Comparison of ENCODE assay signal across 8 mouse cellular contexts in genomic region chr4:128884711-128885095, GRCm38 (mm10). TPM values are rescaled to one million over a fixed set of nuclear protein-coding genes. Genes with fewer than 3 reads are reported as not detected.
DNase-seq lines count a peak whose midpoint lies in the region; ATAC-seq and TF ChIP-seq lines count a peak whose summit lies in the region.

No protein-coding gene starts in this region.

- H3K9ac ChIP-seq in kidney, embryonic 16.5 days (replicated peaks; ENCODE audit: low read length): no peak overlapping the region
- peak overlapping the region; percentile 95 for H3K9ac ChIP-seq in neural tube, embryonic 13.5 days

- no peak overlapping the region for H3K27ac ChIP-seq in kidney, embryonic 16.5 days (ENCODE audit: low read length)
- no peak overlapping the region for H3K27ac ChIP-seq in kidney, adult 2 months (ENCODE audit: insufficient read depth, low read depth, low read length)
- peak overlapping the region; percentile 83; the same call in 1 of the 2 replicates for H3K27ac ChIP-seq in forebrain, embryonic 10.5 days
- no peak overlapping the region for H3K27ac ChIP-seq in limb, embryonic 10.5 days
- H3K27ac ChIP-seq in neural tube, embryonic 13.5 days (replicated peaks): peak overlapping the region; percentile 89

- peak overlapping the region; percentile 73 for H3K4me3 ChIP-seq in kidney, embryonic 16.5 days (ENCODE audit: low read length)
- no peak overlapping the region for H3K4me3 ChIP-seq in kidney, adult 2 months (ENCODE audit: insufficient read depth, low read depth, low read length)
- H3K4me3 ChIP-seq in forebrain, embryonic 10.5 days: peak overlapping the region; percentile 87
- peak overlapping the region; percentile 91 for H3K4me3 ChIP-seq in limb, embryonic 10.5 days
- peak overlapping the region; percentile 83 for H3K4me3 ChIP-seq in neural tube, embryonic 13.5 days

- DNase-seq in kidney, adult 2 months: no peak
- DNase-seq in forebrain, embryonic 10.5 days (ENCODE audit: extremely low spot score, low spot score): no peak
- no peak for DNase-seq in limb, embryonic 10.5 days (ENCODE audit: low spot score)
- no peak for DNase-seq in retina, embryonic 14.5 days (ENCODE audit: low spot score)
- DNase-seq in embryo, embryonic 10 days (ENCODE audit: low spot score): no peak

- TF ChIP-seq CTCF in kidney, adult 2 months (conservative IDR thresholded peaks at IDR 0.05; ENCODE audit: insufficient read depth, insufficient read length, low read depth, low read length): no peak

- peaks cover 4% of the 10 kb centered on the region; the same call in 1 of the 2 replicates for H3K36me3 ChIP-seq in kidney, embryonic 16.5 days (ENCODE audit: insufficient read depth, low read length)
- H3K36me3 ChIP-seq in kidney, adult 2 months (ENCODE audit: control insufficient read depth, insufficient read depth, low read length): no peaks in the 10 kb centered on the region
- H3K36me3 ChIP-seq in forebrain, embryonic 10.5 days (replicated peaks): peaks cover 6% of the 10 kb centered on the region
- peaks cover 17% of the 10 kb centered on the region for H3K36me3 ChIP-seq in limb, embryonic 10.5 days
- peaks cover 5% of the 10 kb centered on the region; the same call in 1 of the 2 replicates for H3K36me3 ChIP-seq in neural tube, embryonic 13.5 days

- TF ChIP-seq POLR2A in kidney, adult 2 months (IDR thresholded peaks at IDR 0.05; ENCODE audit: low read depth, low read length): no peak

- ATAC-seq in kidney, embryonic 16.5 days (ENCODE audit: low FRiP score, low TSS enrichment): no peak
- no peak for ATAC-seq in neural tube, embryonic 13.5 days (ENCODE audit: low read depth)
- no peak for ATAC-seq in CD4-positive, CD25-positive, alpha-beta regulatory T cell, adult 4 months

- peak overlapping the region; percentile 97 for H3K4me2 ChIP-seq in kidney, embryonic 16.5 days (replicated peaks; ENCODE audit: low read depth, low read length)
- H3K4me2 ChIP-seq in neural tube, embryonic 13.5 days: peak overlapping the region; percentile 73

- peaks cover 5% of the 10 kb centered on the region for H3K9me3 ChIP-seq in kidney, embryonic 16.5 days (ENCODE audit: low read length)
- peaks cover 9% of the 10 kb centered on the region for H3K9me3 ChIP-seq in forebrain, embryonic 10.5 days
- H3K9me3 ChIP-seq in limb, embryonic 10.5 days (replicated peaks): no peaks in the 10 kb centered on the region
- 0 out of 2 replicates have a peak, but pooled peaks cover 5% of the 10 kb centered on the region for H3K9me3 ChIP-seq in neural tube, embryonic 13.5 days

- H3K4me1 ChIP-seq in kidney, embryonic 16.5 days (ENCODE audit: insufficient read depth, low read length): peaks cover 29% of the 10 kb centered on the region
- no peaks in the 10 kb centered on the region; the same call in 1 of the 2 replicates for H3K4me1 ChIP-seq in kidney, adult 2 months (ENCODE audit: control insufficient read depth, insufficient read depth, low read length)
- H3K4me1 ChIP-seq in forebrain, embryonic 10.5 days: peaks cover 51% of the 10 kb centered on the region
- H3K4me1 ChIP-seq in limb, embryonic 10.5 days: peaks cover 49% of the 10 kb centered on the region
- H3K4me1 ChIP-seq in neural tube, embryonic 13.5 days (replicated peaks): peaks cover 62% of the 10 kb centered on the region

- no peaks in the 10 kb centered on the region for H3K27me3 ChIP-seq in kidney, embryonic 16.5 days (ENCODE audit: insufficient read depth, low read length)
- H3K27me3 ChIP-seq in kidney, adult 2 months (replicated peaks; ENCODE audit: control insufficient read depth, insufficient read depth, low read length): no peaks in the 10 kb centered on the region
- peaks cover 50% of the 10 kb centered on the region for H3K27me3 ChIP-seq in forebrain, embryonic 10.5 days (ENCODE audit: poor library complexity, severe bottlenecking)
- peaks cover 9% of the 10 kb centered on the region; the same call in 1 of the 2 replicates for H3K27me3 ChIP-seq in limb, embryonic 10.5 days (ENCODE audit: low read depth, poor library complexity, severe bottlenecking)
- no peaks in the 10 kb centered on the region for H3K27me3 ChIP-seq in neural tube, embryonic 13.5 days

- WGBS in kidney, embryonic 16.5 days: 36% methylated on average over 5 of the region's 5 CpGs
- 60% methylated on average over 5 of the region's 5 CpGs for WGBS in kidney, adult 2 months
- WGBS in forebrain, embryonic 10.5 days: 54% methylated on average over 5 of the region's 5 CpGs
- 55% methylated on average over 5 of the region's 5 CpGs for WGBS in limb, embryonic 10.5 days
- 56% methylated on average over 5 of the region's 5 CpGs for WGBS in neural tube, embryonic 13.5 days

RNA-seq across cellular contexts. Expression of gene Trim62, which starts 1.3 kb away (rescaled TPM):
- 6.4 and 7.2 TPM in 2 replicates for polyA plus RNA-seq in kidney, embryonic 16.5 days (2015; fragmentation: Nextera tagmentation; extraction: Ambion mirVana)
- polyA plus RNA-seq in kidney, adult 2 months (2012; rRNA removed): 3.3 and 3.7 TPM in 2 replicates
- 6.8 and 7.4 TPM in 2 replicates for polyA plus RNA-seq in forebrain, embryonic 10.5 days (2016; fragmentation: Nextera tagmentation; extraction: Ambion mirVana)
- polyA plus RNA-seq in limb, embryonic 10.5 days (2016; fragmentation: Nextera tagmentation; extraction: Ambion mirVana): 6.4 and 8.2 TPM in 2 replicates
- 21.4 and 23.4 TPM in 2 replicates for polyA plus RNA-seq in neural tube, embryonic 13.5 days (2015; fragmentation: Nextera tagmentation; extraction: Ambion mirVana)
- polyA plus RNA-seq in CD4-positive, CD25-positive, alpha-beta regulatory T cell, adult 4 months (2017; shearing (Covaris generic)): 1 to 10 TPM; 1.3 to 1.6 TPM

Comparison
In these comparisons a context has a peak if more than half of its experiments do, and no peak if none do; other contexts are left out.
1. H3K27ac ChIP-seq: peak in forebrain, embryonic 10.5 days (single experiment) and neural tube, embryonic 13.5 days (single experiment); none in kidney, embryonic 16.5 days (single experiment), kidney, adult 2 months (single experiment) and limb, embryonic 10.5 days (single experiment).